Mouse (Mus musculus) common myeloid progenitor, adult 5-6 weeks (primary cell): Measurements from ENCODE around the gene Drg1. TPM values are rescaled to one million over a fixed set of nuclear protein-coding genes. Genes with fewer than 3 reads are reported as not detected.
A peak's percentile ranks its signal among the peaks of the same experiment; 100 is the strongest.

Source experiments
- ATAC-seq: replicated peaks from 2 replicates; pipeline ENCODE4 v1.8.0; 2016; ENCODE audit warnings: low read depth, mild to moderate bottlenecking, moderate TSS enrichment, inconsistent platforms; ENCODE audit not compliant: poor library complexity, severe bottlenecking
- total RNA-seq: library from RNA; stranded (forward); fragments of 200-1000, 187-1606 nt; gene quantifications from 2 replicates; pipeline ENCODE4 v1.2.3, GENCODE M21; 2017

Gene Drg1
- 277 and 286 TPM in 2 replicates for total RNA-seq

DNA sequence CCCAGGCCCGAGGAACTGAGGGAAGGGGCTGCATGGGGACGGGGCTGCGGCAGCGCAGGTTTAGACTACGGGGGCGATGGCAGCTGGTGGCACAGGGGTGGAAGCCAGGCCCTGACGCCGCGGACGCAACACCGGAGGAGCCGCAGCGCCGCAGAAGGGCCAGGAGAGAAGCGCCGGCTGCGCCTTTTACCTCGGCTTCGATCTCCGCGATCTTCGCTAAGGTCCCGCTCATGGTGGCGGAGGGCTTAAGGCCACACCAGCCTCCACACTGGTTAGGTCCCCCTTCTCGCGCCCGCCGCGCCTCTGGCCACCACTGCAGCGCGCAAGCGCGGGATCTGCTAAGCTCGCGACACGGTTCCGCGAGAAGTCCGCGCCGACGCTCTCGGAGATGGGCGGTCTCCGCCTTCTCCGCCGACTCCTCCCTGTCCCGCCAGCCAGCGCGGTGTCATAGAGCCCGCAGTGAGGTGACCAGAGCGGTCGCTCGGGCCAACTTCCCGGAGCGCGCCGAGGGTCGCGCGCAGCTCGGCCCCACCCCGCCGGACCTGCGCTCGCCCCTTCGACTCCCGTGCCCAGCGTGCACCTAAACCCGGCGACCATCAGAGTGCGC lies at the start of gene Drg1:
TSS of gene Drg1 (minus strand) at position 337 of the 607 bp plus-strand sequence.
- ATAC-seq: peak; percentile 97

DNA sequence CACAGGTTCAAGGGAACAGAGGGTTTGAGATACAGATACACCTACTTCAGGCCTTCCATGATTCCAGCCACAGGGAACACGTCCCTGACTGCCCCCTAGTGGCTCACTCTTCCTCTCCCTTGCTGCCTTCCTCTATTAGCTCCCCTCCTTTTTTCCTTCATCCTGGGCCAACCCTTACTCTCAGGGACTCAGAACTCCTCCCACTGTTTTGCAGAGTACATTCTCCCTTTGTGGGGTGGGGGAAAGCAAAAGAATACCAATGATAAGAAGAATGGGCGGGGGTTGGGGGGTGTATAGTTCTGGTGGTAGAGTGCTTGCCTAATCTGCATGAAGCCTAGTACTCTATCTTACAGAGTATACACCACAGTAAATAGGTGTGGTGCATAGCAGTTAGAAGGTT lies 47.9 kb upstream of the Drg1 start:
- peak; percentile 68 for ATAC-seq

- peak; percentile 10; the same call in 1 of the 2 replicates for ATAC-seq
These were observed 47.1 kb upstream of the Drg1 start for GRCm38 (mm10) chr11:3313294-3313693.

DNA sequence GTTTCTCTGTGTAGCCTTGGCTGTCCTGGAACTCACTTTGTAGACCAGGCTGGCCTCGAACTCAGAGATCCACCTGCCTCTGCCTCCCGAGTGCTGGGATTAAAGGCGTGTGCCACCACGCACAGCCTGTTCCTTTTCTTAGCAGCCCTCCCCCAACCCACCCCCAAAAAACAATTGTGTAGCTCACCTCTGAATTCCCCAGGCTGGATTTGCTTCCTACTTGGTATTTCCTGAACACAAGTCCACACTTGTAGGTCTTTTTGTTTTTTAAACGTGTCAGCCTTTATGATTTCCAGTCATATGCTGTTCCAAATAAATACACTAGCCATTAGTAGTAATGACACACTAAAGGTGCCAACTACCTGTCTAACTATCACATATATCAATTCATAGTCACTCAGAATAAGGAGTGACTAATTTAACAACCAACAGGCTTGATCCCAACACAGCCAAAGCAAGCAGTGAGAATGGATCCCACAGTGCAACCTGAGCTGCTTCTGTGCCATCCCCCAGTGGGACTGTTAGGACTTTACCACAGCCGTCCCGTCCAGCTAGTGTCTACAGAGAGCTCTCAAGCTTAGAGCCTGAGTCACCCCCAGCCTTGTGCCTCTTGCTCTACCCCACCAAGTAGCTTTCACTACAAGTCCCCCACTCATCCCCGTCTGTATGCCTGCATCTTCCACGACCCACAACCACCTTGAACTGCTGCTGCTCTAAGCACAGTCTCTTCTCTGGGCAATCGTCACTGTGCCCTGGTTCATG lies 45.6 kb upstream of the Drg1 start:
- no peak for ATAC-seq

GRCm38 (mm10) chr11:3310789-3311585 lies 44.8 kb upstream of the Drg1 start:
- peak; percentile 64 for ATAC-seq

- no peak for ATAC-seq
These were observed 43.7 kb upstream of the Drg1 start for GRCm38 (mm10) chr11:3309884-3310283.

DNA sequence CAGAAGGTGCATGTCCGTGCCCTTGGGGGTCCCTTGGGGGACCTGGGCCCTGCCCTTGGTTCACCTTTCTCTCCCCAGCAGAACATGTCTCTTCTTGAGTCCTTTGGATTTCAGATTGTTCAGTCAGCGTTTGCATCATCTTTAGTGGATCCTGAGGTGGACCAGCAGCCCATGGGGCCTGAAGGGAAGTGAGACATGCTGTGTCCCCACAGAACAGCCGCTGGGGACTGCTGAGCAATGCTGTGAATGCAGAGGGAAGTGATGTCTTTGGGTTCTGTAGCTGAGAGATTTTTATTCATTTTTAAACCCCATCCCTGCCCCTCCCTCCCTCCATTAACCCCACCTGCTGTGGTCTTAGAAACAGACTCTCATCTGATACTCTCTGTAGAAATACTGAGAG lies 41.7 kb upstream of the Drg1 start:
- ATAC-seq: no peak

DNA sequence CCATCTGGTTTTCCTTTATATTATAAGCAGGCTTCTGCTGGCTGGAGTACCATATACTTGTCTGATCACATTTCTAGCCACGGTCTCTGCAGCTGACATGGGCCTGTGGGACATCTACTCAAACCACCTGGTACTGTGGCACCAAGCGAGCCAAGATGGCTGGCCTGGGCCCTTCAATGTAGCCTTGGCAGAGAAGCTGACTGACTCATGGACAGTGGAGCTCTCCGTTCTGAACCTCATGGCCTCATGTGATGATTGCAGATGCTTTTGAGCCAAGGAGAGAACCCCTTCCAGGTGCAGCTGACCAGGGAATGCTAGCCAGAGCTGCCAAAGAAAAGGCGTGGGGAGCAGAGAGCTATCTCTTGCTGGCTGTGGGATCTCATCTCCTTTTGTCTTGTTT lies 39.6 kb upstream of the Drg1 start:
- no peak for ATAC-seq

DNA sequence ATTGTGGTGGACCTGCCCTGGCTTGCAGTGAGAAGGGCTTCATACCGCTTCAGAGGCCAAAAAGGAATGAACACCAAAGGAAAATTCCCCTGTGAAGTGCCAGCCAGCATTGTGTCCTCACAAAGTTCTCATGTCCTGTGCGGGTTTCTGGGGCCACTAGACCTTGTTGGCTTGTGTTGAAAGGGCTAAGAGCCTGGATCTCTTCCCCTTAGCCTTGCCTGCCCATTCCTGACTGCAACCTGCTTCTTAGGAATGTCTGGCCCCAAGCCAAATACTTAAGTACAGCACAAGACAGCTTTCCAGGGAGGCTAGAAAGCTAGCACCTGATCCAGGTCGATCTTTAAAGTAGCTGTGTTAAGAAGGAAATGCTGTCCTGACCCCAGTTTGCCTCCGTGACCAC lies 36.6 kb upstream of the Drg1 start:
- no peak for ATAC-seq

GRCm38 (mm10) chr11:3302385-3302784 lies 36.2 kb upstream of the Drg1 start:
- no peak for ATAC-seq

DNA sequence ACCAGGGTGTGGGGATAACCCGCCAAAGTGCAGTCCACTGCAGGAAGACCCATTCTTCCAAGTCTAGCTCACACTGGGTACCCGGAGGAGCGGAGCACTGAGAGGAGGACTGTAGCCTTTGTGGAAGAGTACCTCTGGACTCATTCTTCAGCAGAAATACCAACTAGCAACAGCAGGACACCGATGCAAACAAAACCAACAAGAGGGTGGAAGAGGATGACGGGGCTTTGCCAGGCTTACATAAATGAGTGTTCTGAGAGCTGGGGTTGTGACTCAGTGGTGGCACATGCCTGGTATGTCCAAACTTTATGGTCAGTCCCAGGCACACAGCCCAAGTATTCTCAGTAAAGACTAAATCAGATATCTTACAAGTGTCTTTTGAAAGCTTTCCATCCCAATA lies 34.9 kb upstream of the Drg1 start:
- ATAC-seq: no peak

GRCm38 (mm10) chr11:3298813-3299185 lies 32.6 kb upstream of the Drg1 start:
- ATAC-seq: no peak

DNA sequence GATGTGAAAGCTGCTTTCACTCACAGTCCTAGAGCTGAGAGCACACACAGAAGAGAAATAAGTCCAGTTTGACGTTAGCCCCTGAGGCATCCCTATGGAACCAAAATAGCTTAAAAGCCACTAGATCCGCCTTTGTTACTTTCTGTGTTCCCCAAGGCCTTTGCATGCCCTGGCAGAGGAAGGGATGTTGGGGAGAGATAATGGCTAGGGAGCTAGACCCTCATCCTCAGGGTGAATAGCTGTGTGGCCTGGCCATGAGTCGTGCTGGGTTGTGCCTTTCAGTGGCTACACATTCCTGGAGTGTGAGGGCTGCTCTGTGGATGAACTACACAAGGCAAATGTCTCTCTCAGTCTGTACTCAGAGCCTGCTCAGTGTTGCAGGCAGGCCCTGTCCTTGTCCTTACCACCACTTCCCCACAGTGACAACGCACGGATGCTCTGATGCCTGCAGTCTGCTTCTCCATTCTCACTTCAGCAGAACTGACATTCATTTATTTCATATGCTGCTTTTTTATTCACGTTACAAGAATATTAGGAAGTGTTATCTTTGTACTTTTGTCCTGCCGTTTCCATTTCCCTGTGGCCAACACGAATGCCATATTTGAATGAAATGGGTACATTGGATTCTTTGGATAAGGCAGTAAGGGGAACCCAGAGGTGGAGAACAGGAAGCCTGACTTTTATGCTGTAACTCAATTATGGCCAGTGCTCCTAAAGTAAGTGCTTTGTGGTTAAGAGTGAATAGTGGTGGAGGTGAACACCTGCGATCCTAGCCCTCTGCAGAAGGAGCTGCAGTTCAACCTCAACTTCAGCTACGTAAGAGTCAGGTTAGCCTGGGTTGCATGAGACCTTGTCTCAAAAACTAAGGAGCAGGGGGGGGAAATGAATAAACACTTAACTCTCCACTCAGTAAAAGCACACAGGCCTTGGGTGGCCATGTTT lies 31.9 kb upstream of the Drg1 start:
- ATAC-seq: peak; percentile 70

DNA sequence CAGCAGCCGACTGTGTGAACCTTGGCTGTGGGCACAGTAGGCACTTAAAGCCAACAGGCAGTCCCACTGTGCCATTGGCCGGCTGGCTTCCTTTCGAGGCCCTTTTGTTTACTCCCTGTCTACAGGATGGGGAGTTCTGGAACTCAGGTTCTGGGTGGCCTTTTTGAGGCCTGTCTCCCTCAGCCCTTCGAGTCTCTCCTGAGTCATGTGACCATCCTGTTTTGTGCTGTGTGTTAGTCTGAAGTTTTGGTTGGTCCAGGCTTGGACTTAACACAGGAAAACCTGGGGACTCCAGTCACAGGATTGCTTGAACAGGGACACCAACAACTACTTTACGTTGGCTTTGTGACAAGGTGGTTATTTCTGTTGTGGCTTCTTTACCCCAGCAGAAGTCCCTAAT lies 29.8 kb upstream of the Drg1 start:
- no peak for ATAC-seq

- ATAC-seq: no peak
These were observed 28.4 kb upstream of the Drg1 start for GRCm38 (mm10) chr11:3294641-3295040.

DNA sequence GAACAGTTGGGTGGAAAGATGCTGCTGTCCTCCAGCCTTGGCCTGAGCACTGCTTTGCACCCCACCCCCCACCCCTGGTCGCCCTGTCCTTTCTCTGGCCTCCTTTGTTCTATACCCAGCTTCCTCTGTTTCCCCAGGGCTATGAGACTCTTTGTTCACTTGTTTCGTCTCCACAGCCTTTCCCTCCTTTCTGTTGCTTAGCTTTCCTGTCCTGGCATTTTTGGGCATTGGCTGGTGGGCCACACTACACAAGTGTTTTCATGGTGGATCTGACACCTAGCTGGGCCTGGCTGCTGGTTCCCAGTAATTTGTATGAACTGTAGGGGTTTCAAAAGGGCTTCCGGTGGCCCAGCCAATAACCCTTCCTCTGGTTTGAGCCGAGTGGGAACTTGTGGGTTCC lies 27.1 kb upstream of the Drg1 start:
- ATAC-seq: no peak

DNA sequence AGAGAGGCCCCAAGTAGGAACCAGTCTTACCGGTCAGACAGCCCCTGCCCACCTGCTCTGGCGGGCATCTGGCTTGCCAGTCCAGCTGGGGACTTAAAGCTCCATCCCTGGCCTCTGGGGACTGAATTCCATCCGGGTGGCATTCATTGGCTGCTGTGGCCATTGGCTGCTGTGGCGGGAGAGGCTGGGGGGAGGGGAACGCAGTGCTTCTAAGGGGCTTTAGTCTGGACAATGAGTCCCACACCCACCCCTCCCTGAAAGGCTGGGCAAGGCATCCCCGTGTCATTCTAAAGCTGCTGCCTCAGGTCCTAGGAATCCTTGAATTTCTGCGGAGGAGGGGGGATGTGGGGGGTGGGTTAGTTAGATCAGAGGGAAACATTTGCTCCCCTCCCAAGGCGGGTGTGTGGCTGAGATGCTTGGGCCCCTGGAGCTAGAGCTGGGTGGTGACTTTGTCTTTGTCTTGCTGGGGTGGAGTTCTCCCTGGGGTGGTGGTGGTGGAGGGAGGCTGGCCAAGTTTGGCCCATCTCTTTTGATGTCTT lies 26.6 kb upstream of the Drg1 start:
- ATAC-seq: no peak

DNA sequence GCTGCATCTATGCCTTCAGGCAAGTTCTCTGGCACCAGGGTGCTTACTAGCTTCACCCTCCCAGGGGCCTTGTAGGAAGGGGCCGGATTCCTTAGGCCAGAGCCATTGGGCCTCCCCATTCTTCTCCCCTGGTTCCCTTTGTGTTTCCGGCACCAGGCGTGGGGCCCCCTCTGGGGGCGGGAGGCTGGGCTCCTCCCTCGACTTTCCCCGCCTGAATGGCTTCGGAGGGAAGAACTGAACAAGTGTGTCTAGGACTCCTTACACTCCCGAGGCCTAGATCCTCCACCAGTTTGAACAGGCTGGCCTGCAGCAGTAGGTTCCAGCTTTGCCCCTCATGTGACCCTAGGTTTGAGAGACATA lies 25.8 kb upstream of the Drg1 start:
- peak; percentile 19 for ATAC-seq

GRCm38 (mm10) chr11:3291311-3292061 lies 25.3 kb upstream of the Drg1 start:
- peak; percentile 9 for ATAC-seq
